Mouse (Mus musculus): ENCODE results near the gene Cep350.
A peak's percentile ranks its signal among the peaks of the same experiment; 100 is the strongest.
"Not testable (repeated sequence)": the region's sequence is repeated elsewhere in the genome, so short reads cannot be mapped to it uniquely, and the experiment has no call there.

The Cep350 gene

DNA sequence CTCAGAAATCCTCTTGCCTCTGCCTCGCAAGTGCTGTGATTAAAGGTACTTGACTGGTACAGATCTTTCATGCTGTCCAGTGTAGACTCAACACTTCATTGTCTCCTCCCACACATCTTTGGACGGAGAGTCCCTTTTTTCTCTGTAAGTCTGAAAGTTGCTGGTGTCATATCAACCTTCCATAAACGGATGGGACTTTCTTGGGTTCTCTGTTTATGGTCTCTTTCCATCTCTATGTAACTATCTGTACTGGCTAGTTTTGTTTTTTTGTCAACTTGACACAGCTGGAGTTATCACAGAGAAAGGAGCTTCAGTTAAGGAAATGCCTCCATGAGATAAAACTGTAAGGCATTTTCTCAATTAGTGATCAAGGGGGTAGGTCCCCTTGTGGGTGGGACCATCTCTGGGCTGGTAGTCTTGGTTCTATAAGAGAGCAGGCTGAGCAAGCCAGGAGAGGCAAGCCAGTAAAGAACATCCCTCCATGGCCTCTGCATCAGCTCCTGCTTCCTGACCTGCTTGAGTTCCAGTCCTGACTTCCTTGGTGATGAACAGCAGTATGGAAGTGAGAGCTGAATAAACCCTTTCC, 90.3 kb downstream of the Cep350 start:
- not testable (repeated sequence) for DNase-seq

DNA sequence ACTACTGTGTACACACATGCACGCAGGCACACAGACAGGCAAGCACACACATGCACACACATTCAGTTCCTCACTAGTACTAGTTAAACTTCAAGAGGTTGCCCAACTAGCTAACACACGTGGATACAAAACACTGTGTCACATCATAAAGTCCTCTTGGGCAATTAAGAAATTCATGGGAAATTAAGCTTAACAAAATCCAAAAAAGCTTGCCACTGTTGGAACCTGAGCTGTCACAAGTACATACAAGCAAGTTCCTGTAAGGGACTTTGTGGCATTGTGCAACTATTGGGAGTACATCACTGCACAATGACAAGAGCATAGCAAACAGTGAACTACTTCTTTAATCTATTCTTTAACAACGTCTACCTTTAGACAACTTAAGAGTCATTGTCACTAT, 93.5 kb downstream of the Cep350 start:
- DNase-seq, result no peak

DNA sequence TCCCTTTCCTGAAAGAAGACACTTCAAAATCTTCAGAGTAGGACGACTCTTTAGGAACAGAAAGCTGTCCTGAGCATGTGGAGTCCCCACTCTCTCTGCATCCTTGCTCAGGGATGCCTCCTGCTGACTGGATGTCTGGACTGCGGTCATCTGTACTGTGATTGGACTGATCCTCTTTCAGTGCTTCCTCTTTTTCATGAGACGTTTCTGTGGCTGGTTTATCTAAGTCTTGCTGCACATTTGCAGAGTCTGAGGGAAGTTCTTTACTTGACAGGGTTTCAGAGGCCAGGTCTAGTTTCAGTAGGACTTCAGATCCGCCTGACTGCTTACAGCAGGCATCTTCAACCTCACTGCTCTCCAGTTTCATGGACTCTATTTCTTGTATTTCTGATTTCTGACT, 110.1 kb downstream of the Cep350 start:
- DNase-seq, result no peak

DNA sequence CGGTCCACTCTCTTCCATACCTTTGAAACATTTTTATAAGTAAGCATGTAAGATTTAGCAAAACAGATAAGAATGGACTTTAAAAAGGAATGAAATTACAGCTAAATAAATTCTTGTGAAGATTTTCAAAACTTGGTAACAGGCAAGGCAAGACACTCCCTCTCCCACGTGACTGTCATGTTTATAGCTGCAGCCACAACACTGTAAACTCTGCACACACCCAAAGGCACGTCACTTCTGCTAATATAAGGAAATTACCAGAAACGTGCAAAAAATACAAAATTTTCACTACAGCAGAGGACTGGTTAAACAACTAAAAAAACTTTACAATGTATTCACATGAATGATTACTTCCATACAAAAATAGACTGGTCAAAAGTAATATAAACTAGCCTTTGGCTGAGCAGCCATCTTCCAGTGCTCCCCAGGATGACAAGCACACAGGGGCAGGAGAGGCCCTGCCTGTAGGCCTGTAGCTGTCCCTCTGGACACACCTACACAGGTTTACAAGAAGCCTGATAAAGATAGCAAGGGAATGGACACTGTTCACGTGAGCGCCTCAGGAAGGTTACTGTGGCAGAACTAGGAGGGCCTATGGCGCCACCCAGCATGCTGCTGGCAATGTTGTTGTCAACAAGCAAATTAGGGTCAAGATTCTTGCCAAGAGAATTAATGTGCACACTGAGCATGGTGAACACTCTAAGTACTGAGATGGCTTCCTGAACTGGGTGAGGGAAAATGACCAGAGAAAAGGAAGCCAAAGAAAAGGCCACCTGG, 117.9 kb downstream of the Cep350 start:
- peak; percentile 10 to 40 for DNase-seq

DNA sequence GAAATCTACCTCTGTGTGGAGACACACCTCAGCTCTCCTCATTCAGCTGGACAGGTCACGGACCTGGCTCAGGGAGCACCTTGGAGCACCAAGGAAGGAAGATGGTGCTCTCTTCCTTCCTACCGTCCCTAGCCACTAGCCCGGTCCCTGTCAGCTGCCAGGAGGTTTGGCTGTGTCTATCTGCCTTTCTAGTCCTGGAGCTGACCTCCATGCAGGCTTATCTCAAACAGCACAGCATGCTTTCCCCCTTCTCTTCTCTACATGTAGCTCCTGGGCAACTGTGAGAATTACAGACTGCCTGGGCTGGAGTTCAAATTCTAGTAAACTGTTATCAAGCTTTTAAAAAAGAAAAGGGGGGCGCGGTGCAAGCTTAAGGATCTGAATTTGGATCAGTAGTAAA, 120.0 kb downstream of the Cep350 start:
- no peak for DNase-seq

DNA sequence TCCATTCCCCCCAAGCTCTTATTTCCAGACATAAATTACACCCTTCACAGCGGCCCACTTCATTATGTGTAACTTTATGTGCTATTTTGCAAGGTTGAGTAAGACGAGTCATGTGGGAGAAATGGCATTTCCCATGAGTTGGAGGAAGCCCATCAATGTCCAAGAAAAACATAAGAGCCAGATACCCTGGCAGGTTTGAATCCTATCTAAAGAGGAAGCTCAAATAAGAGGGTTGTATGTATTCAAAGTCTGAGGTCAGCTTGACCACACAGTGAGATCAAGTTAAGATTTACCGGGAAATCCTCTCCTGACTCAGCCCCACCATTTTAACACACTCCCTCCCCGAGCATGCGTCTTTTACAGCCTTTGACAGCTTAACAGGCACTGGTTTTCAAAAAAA, 128.8 kb downstream of the Cep350 start:
- no peak for DNase-seq

DNA sequence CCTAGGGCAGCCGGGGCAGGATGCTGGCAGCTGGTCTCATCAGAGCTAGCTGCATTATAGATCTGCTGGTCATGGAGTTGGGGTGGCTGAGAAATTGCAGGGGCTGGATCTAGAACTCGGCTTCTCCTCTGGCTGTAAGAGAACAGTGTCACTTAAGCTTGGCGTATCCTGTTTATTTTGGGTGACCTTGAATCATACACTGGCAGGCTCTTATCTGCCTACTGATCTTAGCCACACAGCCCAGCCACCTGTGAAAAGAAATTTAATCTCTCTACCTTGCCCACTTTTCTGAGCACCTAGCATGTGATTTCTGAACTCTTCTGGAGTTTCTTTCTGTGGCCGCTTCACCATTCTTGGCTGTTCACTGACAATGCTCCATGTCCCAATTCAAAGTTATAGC, 129.5 kb downstream of the Cep350 start:
- no peak for DNase-seq

DNA sequence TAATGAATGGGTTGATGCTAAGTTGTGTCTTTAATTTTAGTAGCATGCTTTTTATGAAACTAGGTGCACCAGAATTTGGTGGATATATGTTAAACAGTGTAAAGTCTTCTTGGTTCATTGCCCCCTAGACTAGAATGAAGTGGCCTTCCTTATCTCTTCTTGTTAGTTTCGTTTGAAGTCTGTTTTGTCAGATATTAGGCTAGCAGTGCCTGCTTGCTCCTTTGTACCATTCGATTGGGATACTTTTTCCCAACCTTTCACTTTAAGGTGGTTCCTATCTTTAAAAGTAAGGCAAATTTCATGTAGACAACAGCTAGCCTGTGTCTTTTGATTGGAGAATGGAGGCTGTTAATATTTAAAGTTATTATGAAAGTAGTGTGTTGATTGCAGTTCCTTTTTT, 137.4 kb downstream of the Cep350 start:
- DNase-seq, result no peak

DNA sequence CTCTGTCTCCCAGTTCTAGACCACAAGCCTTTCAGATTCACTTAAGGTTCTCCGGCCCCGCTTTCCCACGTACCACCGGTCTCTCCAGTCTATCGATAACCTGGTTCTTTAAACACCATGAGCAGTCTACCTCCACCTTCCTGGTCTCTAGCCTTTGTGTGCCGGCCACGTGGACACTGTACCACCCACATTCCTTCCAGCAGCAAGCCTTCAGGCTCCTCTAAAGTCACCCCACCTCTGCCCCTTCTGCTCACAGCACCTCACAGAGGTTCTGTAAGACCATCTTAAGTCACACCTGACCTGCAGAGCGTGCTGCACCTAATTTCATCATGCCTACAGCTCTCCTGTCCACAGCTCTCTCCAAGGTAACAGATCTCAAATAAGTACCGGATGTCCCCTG, 139.4 kb downstream of the Cep350 start:
- DNase-seq, result no peak

DNA sequence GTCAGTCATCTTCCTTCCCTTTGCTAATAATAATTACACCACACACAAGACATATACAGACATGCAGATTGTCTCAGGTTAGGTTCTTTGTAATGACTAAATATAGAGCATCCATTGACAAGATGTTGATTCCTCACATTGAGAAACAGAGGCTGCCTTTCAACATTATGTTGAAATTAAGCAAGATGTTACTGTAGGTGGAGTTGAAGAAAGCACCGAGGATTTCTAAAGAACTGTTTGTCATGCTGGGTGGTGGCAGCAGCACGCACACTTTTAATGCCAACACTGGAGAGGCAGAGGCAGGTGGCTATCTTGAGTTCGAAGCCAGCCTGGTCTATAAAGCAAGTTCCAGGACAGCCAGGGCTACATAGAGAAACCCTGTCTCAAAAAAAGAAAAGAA, 141.1 kb downstream of the Cep350 start:
- DNase-seq, result no peak

DNA sequence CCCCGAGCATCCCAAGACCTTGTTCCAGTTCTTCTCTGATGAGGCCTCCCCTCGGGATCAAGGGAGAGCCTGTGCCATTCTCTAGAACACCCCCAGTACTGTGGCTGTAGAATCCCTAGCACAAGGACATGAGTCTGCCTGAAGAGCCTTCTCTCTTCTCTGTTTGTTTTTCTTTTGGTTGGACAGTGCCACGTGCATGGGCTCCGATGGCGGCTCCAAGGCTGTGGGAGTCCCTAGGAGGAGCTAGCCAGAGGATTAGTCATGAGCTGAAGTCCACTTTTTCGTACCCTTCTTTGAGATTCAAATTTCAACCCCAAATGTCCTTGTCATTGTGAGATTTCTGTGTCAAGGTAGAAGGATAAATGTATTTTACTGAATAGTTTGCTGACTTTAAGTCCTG, 142.2 kb downstream of the Cep350 start:
- DNase-seq, result no peak

DNA sequence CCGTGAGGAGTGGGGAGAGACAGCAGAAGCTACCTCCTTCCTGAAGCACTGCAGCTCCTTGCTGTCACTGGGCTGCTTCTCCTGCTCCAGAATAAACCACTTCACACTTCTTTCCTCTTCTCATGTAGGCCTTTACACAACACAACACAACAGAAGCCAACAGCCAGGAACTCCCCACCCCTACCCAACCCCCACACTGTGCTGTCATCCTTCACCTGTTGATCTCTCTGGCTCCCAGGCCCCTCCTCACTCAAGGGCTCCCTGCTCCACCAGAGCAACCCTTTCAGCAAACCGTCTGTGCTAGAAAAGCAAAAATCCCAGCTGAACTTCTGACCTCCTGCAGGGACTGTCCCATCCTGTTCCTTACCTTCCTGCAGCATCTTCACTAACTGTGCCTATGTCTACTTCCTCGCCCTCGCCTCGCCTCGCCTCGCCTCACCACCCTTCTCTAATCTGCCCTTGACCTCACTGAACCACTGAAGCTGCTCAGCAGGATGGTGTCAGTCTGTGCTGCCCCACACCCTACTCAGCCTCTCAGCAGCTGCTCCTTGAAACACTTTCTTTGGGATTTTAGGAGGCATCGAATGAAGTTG, 145.3 kb downstream of the Cep350 start:
- no peak for DNase-seq

DNA sequence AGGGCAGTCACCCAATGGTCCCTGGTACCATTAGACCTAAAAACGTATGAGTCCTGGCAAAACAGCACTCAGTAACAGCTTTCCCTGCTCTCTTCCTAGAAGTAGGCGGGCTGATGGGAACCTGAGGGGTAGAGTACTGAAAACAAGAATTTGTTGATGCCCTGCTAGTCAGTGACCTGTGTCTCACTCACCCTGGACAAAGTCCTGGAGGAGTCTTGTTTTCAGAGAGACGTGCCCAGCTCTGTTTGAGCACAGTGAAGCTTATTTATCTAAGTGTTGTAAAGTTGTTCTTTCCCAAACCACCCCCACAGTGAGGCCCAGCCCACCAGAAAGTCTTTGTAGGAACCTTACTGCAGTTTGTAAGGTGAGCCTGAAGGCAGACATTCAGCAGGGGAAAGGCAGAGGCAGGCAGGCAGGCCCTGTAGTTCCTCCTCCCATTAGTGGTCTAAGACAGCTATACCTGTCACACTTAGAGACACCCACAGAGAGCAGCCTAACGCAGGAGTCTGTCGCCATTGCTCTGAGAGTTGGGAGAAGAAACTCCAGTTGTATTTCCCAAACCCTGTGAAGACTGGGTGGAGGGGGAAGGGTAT, 146.2 kb downstream of the Cep350 start:
- DNase-seq, result no peak

DNA sequence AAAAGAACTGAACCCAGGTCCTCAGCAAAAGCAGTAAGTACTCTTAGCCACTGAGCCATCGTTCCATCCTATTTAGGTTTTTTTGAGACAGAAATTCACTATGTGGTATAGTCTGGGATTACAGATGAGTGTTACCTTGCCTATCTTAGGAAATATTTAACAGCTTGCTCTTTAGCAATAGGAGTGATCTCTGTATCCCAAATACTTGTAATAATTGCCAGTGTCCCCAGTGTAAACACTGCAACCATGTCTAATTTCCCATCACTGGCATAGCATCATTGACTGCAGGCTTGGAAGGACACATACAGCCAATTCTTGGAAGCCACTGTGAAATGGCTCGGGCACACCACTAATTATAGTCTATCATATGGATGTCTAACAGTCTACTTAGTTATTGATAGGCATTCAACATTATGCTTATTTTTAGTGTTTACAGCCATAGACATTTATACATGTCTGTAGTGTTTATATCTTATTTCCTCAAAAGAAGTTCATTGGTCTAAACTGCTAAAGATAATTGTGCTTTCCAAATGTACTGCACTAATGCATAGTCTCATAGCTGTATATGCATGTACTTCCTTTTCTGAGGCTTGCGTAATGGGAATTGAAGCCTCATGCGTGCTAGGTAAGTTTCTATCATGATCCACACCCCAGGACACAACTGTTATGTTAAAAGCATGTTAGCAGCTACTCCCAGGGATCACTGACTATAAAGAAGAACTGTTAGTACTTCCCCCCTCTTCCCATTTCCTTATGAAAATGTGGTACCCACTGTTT, 146.9 kb downstream of the Cep350 start:
- no peak for DNase-seq

DNA sequence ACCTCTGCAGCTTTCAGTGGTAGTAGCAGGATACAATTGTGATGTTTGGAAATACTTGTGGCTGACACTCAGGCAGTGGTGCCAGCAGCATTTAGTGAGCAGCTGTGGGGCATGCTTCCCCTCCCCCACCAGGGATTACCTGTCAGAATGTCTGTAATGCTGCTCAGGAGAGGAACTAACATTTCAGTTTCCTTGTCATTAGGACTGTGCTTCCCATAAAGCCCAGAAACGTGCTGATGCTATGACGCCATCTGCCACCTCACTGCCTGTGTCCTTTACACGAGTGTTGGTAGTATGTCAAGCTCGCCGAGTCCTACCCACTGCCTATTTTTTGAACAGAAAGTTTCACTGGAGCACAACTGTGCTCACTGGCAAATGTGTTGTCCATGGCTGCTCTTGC, 152.4 kb downstream of the Cep350 start:
- no peak for DNase-seq

DNA sequence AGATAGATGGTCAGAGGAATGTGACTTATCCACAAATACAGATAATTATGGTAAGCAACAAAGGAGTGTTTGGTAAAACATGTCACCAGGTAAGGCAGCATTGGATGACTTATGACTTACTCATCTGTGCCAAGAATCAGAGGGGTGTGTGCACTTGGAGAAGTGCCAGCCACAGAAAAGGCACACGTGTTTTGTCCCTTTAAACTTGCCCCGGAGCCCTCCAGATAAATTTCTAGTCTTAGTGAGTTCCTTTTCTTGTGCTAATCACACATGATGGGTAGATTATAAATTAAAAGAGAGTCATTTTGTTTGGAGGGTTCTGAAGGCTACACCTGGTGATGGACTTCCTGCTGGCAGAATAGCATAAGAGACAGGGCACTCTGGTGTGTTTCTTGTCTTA, 156.9 kb downstream of the Cep350 start:
- no peak for DNase-seq

DNA sequence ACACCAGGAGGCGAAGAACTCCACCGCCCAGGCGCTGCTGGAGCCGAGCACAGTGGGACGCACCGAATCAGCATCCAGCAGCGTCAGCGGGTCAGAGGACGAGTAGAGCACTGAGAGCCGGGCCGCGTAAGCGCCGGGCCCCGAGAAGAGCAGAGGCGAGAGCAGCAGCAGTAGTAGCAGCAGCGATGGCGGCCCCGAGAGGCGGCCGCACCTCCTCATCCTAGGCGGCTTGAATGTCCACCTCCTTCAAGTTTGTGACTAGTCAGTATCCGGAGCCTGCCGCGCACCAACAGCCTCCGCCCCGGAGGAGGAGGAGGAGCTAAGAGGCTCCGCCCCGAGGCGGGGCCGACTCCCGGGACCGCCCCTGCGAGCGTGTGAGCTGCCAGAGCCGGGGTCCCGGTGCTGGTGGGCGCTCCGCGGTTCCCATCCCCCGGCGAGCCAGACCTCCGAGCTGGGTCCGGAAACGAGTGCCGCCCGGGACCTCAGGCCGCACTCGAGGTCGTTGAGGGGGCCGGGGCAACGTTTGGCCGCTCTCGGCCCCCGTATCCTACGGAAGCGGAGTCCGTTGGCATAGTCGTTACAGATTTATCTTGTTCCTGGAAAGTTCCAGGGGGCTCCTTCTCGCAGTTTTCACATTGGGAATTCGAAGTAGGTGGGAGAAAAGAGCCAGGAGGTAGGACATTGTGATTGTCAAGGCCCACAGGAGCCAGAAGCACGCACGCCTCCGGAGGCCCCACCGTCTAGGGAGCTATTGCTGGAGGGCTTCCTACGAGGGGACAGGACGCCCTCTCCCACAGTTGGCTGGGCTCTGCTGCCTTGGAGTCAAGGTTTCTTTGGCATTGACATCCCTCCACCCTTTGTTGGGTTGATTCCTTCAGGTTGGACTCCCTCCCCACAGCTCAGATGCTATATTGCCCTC, 160.2 kb downstream of the Cep350 start, which contains the start of gene Qsox1:
Gene Qsox1 (minus strand): TSS at position 309 of the 919 bp plus-strand sequence.
- DNase-seq, result peak; percentile 89 to 93

DNA sequence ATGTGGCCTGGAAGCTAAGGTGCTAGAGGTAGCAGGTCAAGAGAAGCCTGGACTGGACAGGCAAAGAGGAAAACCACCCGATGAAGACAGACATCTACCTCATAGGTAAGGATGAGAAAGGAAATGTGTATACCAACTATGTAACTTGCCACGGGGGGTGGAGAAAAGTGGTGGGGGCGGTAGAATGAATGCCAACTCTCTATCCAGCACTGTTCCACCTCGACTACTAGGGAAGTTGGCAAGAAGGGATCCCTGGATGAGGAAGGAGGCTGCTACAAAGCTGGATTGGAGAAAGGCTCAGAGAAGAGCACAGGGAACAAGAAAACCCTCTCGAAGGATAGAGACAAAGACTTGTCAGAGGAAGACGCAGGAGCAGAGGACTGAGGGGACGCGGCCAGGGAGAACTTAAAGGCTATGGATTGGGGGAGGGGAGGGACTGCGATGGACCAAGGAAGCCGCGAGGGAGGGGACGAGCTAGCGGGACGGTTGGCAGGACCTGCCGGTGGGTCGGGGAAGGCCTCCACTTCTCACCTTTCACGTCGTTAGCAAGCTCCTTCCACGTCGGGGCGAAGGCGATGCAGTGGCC, 161.0 kb downstream of the Cep350 start:
- no peak for DNase-seq

DNA sequence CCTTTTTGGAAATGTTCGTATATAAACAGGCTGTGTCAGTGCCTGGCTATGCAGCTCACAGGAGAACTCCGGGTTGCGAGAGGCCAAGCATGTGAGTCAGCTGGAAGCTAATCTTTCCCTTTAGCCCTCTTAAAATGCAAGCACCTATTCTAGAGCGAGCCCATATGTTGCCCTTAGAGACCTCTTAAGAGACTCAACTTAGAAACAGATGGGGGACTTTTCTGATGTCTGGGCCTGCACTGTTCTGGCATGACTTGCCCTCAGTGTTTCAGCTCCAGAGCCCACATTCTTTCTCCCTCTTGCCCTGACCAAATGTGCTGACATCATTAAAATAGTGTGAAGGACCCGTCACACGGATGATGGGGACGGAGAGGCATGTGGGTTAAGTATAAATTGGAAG, 162.4 kb downstream of the Cep350 start:
- DNase-seq, result no peak

DNA sequence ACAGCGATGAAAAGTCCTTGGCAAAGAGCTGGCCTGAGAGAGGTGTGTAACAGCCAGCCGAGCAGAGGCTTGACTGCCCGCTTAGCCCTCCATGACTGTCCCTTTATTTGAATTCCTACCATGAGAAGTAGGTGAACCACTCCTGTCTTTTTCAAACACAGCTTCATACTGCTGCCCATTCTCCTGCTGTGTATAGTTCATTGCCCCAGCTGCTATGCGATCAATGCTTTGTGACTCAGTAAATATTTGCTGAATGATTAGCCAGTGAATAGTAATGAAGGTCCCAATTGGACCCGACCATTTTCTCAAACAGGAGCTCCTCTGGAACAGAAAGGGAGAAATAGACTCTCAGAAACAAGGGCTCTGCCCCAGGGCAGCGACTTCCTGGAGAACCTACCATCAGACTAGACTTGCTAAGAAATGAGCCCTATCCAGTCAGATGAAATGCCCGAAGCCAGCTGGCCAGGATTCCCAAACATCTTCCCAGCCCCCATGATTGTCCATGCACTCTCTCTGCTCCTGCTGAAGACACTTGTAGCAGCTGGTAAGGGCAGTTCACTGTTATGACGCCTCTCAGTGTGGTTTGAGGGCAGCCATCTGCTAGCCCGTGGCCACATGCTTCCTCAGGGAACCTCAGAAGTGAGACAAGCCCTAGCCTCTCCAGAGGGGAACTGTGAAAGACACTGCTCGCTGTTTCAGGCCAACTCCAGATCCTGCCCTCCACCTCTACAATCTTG, 163.2 kb downstream of the Cep350 start:
- no peak for DNase-seq

DNA sequence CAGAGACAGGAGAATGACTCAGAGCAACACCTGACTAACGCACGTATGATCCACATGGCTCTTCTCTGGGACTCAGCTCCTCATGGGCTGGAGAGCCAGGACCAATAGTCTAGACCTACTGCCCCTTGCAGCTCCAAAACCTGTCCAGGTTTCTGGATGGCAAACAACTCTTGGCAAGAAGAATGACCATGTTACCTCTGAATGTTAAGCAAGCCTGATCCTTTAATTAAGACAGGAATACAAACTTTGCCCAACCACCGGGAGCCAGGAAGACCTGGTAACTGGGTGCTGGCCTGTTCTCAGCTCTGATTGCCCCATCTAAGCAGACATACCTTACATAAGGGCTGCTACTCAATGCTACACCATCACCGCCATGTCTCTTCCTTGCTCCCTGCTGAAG, 164.8 kb downstream of the Cep350 start:
- no peak for DNase-seq
